Mouse (Mus musculus) MEL (cell line): ENCODE results near the gene Olfr1396. TPM values are rescaled to one million over a fixed set of nuclear protein-coding genes. Genes with fewer than 3 reads are reported as not detected.

Experiments
- DNase-seq: peaks from one replicate; pipeline ENCODE4 v3.0.0; 2011; ENCODE audit warnings: low read depth, low spot score
- H3K27ac ChIP-seq: 2 replicates; pipeline ENCODE4 v1.5.1; 2012; ENCODE audit warnings: low read depth, mild to moderate bottlenecking, control low read depth, low read length, moderate library complexity; ENCODE audit not compliant: control insufficient read depth
- H3K27me3 ChIP-seq, 2 experiments: fragments of 150-350 bp in 1 of 2; sonication (generic) in 1 of 2; 2 replicates each; pipeline ENCODE4 v1.6.1; 2012; ENCODE audit warnings: low read length in 2 of 2, mild to moderate bottlenecking in 2 of 2, improper control_type of control experiment in 1 of 2, moderate library complexity in 1 of 2; ENCODE audit not compliant: insufficient read depth in 2 of 2, control insufficient read depth in 1 of 2
- H3K36me3 ChIP-seq, 2 experiments: 2 replicates each; pipeline ENCODE4 v1.6.1; 2012 to 2014; ENCODE audit warnings: low read length in 2 of 2, improper control_type of control experiment in 1 of 2, inconsistent platforms in 1 of 2, mild to moderate bottlenecking in 1 of 2; ENCODE audit not compliant: insufficient read depth in 2 of 2, control insufficient read depth in 1 of 2
- H3K4me1 ChIP-seq, 2 experiments: fragments of 150-350 bp in 1 of 2; sonication (generic) in 1 of 2; 2 replicates each; pipeline ENCODE4 v1.6.1; 2012; ENCODE audit warnings: low read length in 2 of 2, improper control_type of control experiment in 1 of 2, mild to moderate bottlenecking in 1 of 2; ENCODE audit not compliant: insufficient read depth in 2 of 2, control insufficient read depth in 1 of 2
- H3K4me3 ChIP-seq, 2 experiments: fragments of 150-350 bp in 1 of 2; sonication (generic) in 1 of 2; 2 replicates each; pipeline ENCODE4 v1.5.1; 2012; ENCODE audit warnings: low read depth in 2 of 2, low read length in 2 of 2, mild to moderate bottlenecking in 2 of 2, moderate library complexity in 2 of 2, control low read depth in 1 of 2, improper control_type of control experiment in 1 of 2; ENCODE audit not compliant: control insufficient read depth in 1 of 2, insufficient read depth in 1 of 2
- H3K79me2 ChIP-seq: 2 replicates; pipeline ENCODE4 v1.6.1; 2012; ENCODE audit warnings: mild to moderate bottlenecking, low read length, moderate library complexity; ENCODE audit not compliant: control insufficient read depth, poor library complexity, insufficient read depth
- H3K9ac ChIP-seq: 2 replicates; pipeline ENCODE4 v1.6.1; 2012; ENCODE audit warnings: low read depth, mild to moderate bottlenecking, control low read depth, low read length, moderate library complexity; ENCODE audit not compliant: control insufficient read depth, poor library complexity, severe bottlenecking
- H3K9me3 ChIP-seq: fragments of 150-350 bp; sonication (generic); replicated peaks from 2 replicates; pipeline ENCODE4 v1.6.1; 2012; ENCODE audit warnings: mild to moderate bottlenecking, low read length, improper control_type of control experiment, moderate library complexity; ENCODE audit not compliant: insufficient read depth
- E2F4 ChIP-seq: IDR thresholded peaks from 2 replicates; pipeline ENCODE4 v1.6.1; 2011; ENCODE audit warnings: low read depth, low read length, improper control_type of control experiment, borderline replicate concordance
- EP300 ChIP-seq, 2 experiments: IDR thresholded peaks; 2 replicates each; pipeline ENCODE4 v1.6.1; 2011; ENCODE audit warnings: improper control_type of control experiment in 2 of 2, low read length in 2 of 2, low read depth in 1 of 2, mild to moderate bottlenecking in 1 of 2
- GABPA ChIP-seq: IDR thresholded peaks from 2 replicates; pipeline ENCODE4 v1.6.1; 2012; ENCODE audit warnings: low read depth, mild to moderate bottlenecking, inconsistent platforms, low read length, improper control_type of control experiment, moderate library complexity
- MAFK ChIP-seq: IDR thresholded peaks from 2 replicates; pipeline ENCODE4 v1.6.1; 2011; ENCODE audit warnings: low read depth, mild to moderate bottlenecking, low read length, improper control_type of control experiment, borderline replicate concordance
- MAX ChIP-seq: IDR thresholded peaks from 2 replicates; pipeline ENCODE4 v1.6.1; 2011; ENCODE audit warnings: low read length, improper control_type of control experiment
- MAZ ChIP-seq: IDR thresholded peaks from 2 replicates; pipeline ENCODE4 v1.6.1; 2012; ENCODE audit warnings: low read depth, mild to moderate bottlenecking, inconsistent platforms, low read length, improper control_type of control experiment
- MEF2A ChIP-seq: IDR thresholded peaks from 2 replicates; pipeline ENCODE4 v1.6.1; 2014; ENCODE audit warnings: low read depth, mild to moderate bottlenecking, inconsistent platforms, low read length, improper control_type of control experiment; ENCODE audit not compliant: poor library complexity, insufficient replicate concordance, severe bottlenecking; ENCODE audit errors: extremely low read depth
- MXI1 ChIP-seq: IDR thresholded peaks from 2 replicates; pipeline ENCODE4 v1.6.1; 2011; ENCODE audit warnings: mild to moderate bottlenecking, low read depth, low read length, improper control_type of control experiment
- MYB ChIP-seq: IDR thresholded peaks from 2 replicates; pipeline ENCODE4 v1.6.1; 2011; ENCODE audit warnings: mild to moderate bottlenecking, low read depth, low read length, improper control_type of control experiment
- MYC ChIP-seq: IDR thresholded peaks from 2 replicates; pipeline ENCODE4 v1.6.1; 2011; ENCODE audit warnings: low read depth, mild to moderate bottlenecking, low read length, improper control_type of control experiment, moderate library complexity
- NELFE ChIP-seq: IDR thresholded peaks from 2 replicates; pipeline ENCODE4 v1.6.1; 2011; ENCODE audit warnings: low read depth, low read length, improper control_type of control experiment
- NRF1 ChIP-seq: IDR thresholded peaks from 2 replicates; pipeline ENCODE4 v1.6.1; 2014; ENCODE audit warnings: low read depth, mild to moderate bottlenecking, inconsistent platforms, low read length, improper control_type of control experiment, moderate library complexity; ENCODE audit not compliant: poor library complexity, insufficient read depth, severe bottlenecking
- POLR2A ChIP-seq, 2 experiments: IDR thresholded peaks; 2 replicates each; pipeline ENCODE4 v1.6.1; 2011 to 2012; ENCODE audit warnings: low read length in 2 of 2, mild to moderate bottlenecking in 2 of 2, control low read depth in 1 of 2, improper control_type of control experiment in 1 of 2, low read depth in 1 of 2, moderate library complexity in 1 of 2; ENCODE audit not compliant: control insufficient read depth in 1 of 2, insufficient read depth in 1 of 2, poor library complexity in 1 of 2
- POLR2AphosphoS5 ChIP-seq: IDR thresholded peaks from 2 replicates; pipeline ENCODE4 v1.6.1; 2012; ENCODE audit warnings: low read depth, borderline replicate concordance, mild to moderate bottlenecking, inconsistent platforms, low read length, moderate library complexity, mixed read lengths
- TAL1 ChIP-seq: IDR thresholded peaks from 2 replicates; pipeline ENCODE4 v1.6.1; 2012; ENCODE audit warnings: mild to moderate bottlenecking, inconsistent platforms, low read length, moderate library complexity, mixed read lengths
- TBP ChIP-seq: IDR thresholded peaks from 2 replicates; pipeline ENCODE4 v1.8.0; 2011; ENCODE audit warnings: low read depth, low read length, improper control_type of control experiment
- TCF12 ChIP-seq: IDR thresholded peaks from 2 replicates; pipeline ENCODE4 v1.6.1; 2014; ENCODE audit warnings: low read depth, mild to moderate bottlenecking, inconsistent platforms, low read length, improper control_type of control experiment, moderate library complexity
- USF2 ChIP-seq, 2 experiments: IDR thresholded peaks; 2 replicates each; pipeline ENCODE4 v1.6.1; 2011 to 2012; ENCODE audit warnings: improper control_type of control experiment in 2 of 2, low read length in 2 of 2, borderline replicate concordance in 1 of 2, inconsistent platforms in 1 of 2, low read depth in 1 of 2, mild to moderate bottlenecking in 1 of 2; ENCODE audit not compliant: insufficient read depth in 1 of 2
- ZKSCAN1 ChIP-seq: IDR thresholded peaks from 2 replicates; pipeline ENCODE4 v1.6.1; 2012; ENCODE audit warnings: low read depth, mild to moderate bottlenecking, inconsistent platforms, low read length, improper control_type of control experiment, moderate library complexity
- ZMIZ1 ChIP-seq: IDR thresholded peaks from 2 replicates; pipeline ENCODE4 v1.6.1; 2012; ENCODE audit warnings: low read depth, mild to moderate bottlenecking, inconsistent platforms, low read length, improper control_type of control experiment, moderate library complexity
- polyA plus RNA-seq, 2 experiments: library from polyadenylated mRNA; stranded (reverse) in 1 of 2; unstranded in 1 of 2; fragments of >175 nt in 1 of 2; fragments of >200 nt in 1 of 2; gene quantifications; 2 replicates each; pipeline versions ENCODE4 v1.2.1 to v1.2.4; 2012; ENCODE audit warnings: low replicate concordance in 2 of 2, low read depth in 1 of 2; ENCODE audit not compliant: insufficient read length in 2 of 2, insufficient read depth in 1 of 2, missing spikeins in 1 of 2
- total RNA-seq: library from RNA; depleted of rRNA; stranded (reverse); fragments of 300-350 nt; gene quantifications from 2 replicates; pipeline ENCODE4 v1.2.3, GENCODE M21; 2012

The Olfr1396 gene
- total and polyA plus RNA-seq, 3 experiments = 0.06 TPM; not detected in 2

DNA sequence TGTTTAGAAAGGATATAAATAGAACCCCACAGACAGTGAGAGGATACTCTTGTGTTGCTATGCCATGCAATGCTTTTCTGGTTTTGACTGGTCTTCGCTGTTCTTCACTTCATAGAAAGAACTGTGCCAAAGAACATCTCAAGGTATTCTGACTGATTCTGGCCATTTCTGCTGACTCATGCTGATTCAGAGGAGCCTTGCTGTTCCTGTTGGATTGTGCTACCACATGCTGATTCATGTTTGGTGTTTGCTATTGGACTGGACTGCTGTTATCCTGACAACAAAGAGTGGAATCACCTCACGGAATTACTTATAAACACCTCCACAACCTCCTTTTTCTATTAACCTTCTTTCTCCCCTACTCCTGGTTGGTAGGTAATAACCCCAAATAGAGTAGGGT, 9.5 kb upstream of the Olfr1396 start:
- Histone ChIP-seq H3K36me3 (no peaks in the 10 kb centered on the region), H3K27me3 (peaks cover 0 to 3% of the 10 kb centered on the region in 2 experiments; a peak in 1 of 4 replicates), H3K9me3 (no peaks in the 10 kb centered on the region), H3K4me1 (no peaks in the 10 kb centered on the region), H3K27ac (no peak overlapping the region), H3K4me3 (no peak overlapping the region), H3K9ac (no peak overlapping the region), H3K79me2 (no peaks in the 10 kb centered on the region)
- TF ChIP-seq TBP (no peak), MAFK (peak; percentile 48; the same call in 1 of the 2 replicates), GABPA (peak; percentile 28; the same call in 1 of the 2 replicates)
- DNase-seq = peak; percentile 14

DNA sequence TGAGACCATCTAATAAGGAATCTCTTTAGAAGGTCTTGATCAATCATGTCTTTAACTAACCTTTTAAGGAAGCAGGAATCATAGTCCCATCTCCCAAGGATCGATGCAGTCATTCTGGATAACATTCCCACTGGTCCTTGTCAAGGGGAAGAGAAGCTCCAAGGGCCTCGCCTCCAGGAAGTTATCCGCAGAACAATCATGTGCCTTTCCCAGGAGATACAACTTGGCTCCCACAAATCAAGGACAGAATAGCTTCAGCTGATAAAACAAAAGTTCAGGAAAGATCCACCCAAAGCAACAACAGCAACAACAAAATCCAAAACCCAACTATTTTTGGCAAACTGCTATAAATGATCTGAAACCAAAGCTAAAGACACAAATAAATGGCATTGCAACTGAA, 5.0 kb upstream of the Olfr1396 start:
- Histone ChIP-seq H3K4me1 (no peaks in the 10 kb centered on the region), H3K4me3 (no peak overlapping the region), H3K79me2 (no peaks in the 10 kb centered on the region), H3K9me3 (no peaks in the 10 kb centered on the region), H3K27ac (no peak overlapping the region), H3K36me3 (no peaks in the 10 kb centered on the region), H3K9ac (no peak overlapping the region), H3K27me3 (peaks cover 0 to 2% of the 10 kb centered on the region in 2 experiments; a peak in 1 of 4 replicates)
- DNase-seq = no peak
- TF ChIP-seq TCF12 (no peak), MAFK (no peak), EP300 (IDR thresholded peaks at IDR 0.05; ENCODE audit: low read depth in 1 of 2, low read length in 2 of 2) (no peak), MAZ (no peak), POLR2A (IDR thresholded peaks at IDR 0.05; ENCODE audit: control insufficient read depth in 1 of 2, insufficient read depth in 1 of 2, low read depth in 1 of 2, low read length in 2 of 2, poor library complexity in 1 of 2) (no peak), MXI1 (no peak), MEF2A (no peak), E2F4 (no peak), MAX (no peak), NRF1 (no peak), MYC (no peak), ZMIZ1 (no peak), USF2 (IDR thresholded peaks at IDR 0.05; ENCODE audit: borderline replicate concordance in 1 of 2, insufficient read depth in 1 of 2, low read depth in 1 of 2, low read length in 2 of 2) (no peak), TBP (no peak), MYB (no peak), POLR2AphosphoS5 (no peak), TAL1 (no peak), NELFE (no peak), ZKSCAN1 (no peak)
